Mouse (Mus musculus) kidney, postnatal 4 days (tissue): Measurements from ENCODE around the gene Mier1.
"Not testable (repeated sequence)": the region's sequence is repeated elsewhere in the genome, so short reads cannot be mapped to it uniquely, and the experiment has no call there.

Experiments
- DNase-seq, 2 experiments: peaks; one replicate each; pipeline ENCODE4 v3.0.0; 2021; ENCODE audit warnings: mixed read lengths in 2 of 2

Mier1 gene

DNA sequence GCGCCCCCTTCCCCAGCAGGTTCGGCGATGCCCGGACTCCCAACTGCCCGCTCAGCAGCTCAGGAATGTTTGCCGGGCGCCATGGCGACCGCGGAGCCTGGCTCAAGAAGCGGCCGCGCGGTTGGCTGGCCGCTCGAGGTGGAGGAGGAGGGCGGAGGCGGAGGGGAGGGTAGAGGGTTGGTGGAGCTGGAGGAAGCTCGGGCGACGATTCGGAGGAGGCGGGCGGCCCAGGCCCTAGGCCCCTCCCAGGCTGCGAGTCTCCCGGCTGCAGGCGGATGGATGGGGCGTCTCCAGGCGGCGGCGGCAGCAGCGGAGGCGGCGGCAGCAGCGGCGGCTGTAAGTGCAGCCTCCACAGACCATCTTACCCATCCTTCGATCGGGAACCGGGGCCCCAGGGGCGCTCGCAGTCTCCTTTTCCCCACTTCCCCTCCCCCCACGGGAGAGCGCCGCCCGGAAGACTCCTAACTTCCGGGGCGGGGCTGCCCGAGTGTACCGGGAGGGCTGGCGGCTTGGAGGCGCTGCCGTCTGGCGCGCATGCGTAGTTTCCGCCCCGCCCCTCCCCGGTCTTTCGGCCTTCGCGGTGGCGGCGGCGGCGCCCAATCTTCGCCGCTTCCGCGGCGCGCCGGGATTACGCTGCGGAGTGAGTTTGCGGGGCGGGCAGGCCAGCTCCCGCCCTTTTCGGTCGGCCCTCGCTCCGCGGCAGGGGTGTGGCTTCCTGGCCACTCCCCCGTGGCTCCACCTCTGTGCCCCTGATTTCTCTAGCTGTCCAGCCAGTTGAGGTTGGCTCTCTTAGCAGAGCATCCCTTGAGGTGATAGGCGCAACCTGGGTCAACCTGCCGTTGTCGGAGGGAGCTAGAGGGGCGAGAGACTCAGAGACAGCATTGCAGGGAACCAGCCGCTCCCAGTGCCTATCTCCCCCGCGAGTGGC, at the start of gene Mier1, which contains the start of gene Wdr78:
TSS of gene Mier1 (plus strand) at position 207 of the 928 bp plus-strand sequence.
TSS of gene Wdr78 (minus strand) at position 372 of the 928 bp plus-strand sequence.
- peak; percentile 95 to 98 for DNase-seq

DNA sequence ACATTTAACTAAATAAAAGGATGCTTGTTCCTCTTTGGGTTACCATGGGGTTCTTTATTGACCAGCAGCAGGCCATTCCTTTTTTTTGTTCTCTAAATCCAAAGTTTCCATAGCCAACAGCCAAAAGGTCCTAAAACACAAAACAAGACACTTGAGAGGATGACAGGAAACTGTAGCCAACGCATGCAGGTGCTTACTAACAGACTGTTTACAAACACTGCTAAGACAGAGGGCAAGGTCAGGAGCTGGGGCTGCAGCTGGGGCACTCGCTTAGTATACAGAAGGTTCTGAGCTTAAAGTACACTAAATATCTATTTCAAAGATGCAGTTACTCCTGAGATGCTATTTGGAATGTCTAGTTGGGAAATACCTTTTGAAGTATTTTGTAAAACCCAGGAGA, 49.8 kb upstream of the Mier1 start:
- no peak for DNase-seq

DNA sequence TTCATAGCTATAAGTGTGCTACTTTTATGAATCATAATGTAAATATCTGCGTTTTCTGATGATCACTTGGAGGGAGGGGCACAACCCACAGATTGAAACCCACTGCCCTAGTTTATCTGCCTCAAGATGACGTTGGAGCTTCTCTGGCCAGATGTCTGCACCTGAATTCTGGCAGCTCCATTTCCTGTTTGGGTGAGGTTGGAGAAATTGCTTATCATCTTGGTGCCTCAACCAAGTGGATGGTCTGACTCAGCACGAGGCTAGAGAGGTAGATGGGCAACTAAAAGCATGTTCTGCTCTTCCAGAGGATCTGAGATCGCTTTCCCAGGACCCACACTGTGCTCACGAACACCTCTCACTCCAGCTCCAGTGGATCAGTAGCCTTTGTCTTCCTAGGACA, 49.2 kb upstream of the Mier1 start:
- DNase-seq, result no peak

DNA sequence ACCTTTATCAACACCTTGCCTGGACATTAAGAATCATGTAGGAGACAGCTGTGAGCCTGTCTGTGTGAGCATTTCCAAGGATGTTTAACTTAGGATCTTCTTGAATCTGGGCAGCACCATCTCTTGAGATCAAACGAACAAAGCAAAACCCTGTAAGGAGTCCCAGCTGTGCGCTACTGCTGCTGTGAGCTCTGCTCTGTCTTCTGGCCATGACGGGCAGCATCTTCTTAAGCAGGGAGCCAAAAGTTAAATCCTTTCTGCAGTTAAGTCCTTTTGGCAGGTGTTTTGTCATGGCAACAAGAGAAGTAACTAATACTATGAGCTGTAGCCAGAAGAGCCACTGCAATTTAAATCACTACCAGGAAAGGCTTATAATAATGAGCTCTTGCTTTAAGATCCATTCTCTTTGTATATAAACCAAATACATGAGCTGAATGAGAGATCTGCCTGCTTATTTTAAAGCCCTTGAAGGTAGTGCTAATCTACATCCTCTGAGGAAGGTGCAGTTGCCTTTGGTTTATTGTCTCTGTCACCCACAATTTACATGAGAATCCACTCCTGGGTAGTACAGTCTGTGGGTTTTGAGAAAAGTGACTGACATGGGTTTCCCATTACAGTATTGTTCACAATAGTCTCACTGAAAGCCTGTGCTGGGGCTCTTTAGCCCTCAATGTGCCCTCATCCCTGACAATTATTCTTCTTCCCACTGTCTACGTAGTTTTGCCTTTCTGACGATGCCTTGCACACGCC, 46.1 kb upstream of the Mier1 start:
- DNase-seq, result no peak

DNA sequence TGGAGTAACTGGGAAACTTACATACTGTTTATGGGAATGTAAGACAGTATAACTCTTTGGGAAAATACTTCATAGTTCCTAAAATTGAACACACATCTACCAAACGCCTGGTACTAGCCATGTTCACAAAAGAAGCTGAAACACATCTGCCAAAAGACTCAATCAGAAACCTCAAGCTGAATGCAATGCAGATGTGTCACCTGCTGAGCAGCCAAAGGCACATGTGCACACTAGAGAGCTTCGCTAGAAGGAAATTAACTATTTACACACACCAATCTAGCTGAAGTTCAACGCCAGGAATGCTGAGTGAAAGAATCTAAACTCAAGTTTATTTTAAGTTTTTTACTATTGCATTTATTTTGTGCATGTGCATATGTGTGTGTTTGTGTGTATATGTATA, 43.6 kb upstream of the Mier1 start:
- no peak for DNase-seq

DNA sequence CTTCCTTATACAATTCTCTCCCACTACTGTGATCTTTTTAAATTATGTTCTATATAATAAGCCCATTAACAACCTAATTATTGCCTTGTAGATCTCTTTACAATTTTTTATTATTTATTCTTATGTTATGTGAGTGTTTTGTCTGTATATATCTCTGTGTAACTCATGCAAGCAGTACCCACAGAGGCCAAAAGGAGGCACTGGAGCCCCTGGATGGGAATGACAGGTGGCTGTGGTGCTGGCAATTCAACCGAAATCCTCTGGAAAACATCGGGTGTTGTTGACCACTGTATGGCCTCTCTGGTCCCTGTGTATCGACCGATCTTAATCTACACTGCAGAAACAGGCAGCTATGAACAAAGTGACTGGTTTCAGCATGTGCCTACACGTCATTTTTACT, 29.0 kb upstream of the Mier1 start:
- DNase-seq, result no peak

DNA sequence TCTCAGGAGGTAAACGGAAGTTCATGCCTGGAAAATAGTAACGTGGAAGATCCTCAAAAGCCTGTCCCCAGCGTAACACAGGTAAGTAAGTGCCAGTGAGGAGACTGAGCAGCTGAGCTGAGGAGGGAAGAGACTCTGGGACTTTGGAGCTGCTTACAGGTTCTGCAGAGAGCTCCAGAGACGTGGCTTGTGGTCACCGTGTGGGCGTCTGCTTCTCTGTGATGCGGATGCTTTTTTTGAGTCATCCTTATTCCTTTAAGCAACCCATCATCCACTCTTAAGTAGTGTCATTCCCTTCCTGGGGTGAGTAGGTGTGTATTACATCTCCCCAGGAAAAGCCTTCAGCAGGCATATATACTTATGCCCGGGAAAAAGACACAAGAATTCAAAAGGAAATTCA, 18.3 kb upstream of the Mier1 start:
- no peak for DNase-seq

DNA sequence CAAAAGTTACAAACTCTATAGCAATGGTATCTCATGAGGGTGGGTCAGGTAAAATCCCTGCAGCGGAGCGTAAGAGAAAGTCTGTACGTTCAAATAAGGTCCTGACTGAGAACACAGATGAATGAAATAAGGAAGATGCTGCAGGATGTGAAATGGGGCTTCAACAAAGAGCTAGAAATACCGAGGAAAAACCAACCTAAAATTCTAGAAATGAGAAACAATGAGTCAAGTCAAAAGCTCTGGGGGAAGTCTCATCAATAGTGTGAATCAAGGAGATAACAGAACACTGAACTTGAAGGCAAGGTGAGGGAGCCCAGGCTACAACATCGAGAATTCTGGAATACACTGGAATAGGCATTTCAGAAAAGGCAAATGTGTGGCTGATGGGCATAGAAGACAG, 15.7 kb upstream of the Mier1 start:
- DNase-seq, result no peak

DNA sequence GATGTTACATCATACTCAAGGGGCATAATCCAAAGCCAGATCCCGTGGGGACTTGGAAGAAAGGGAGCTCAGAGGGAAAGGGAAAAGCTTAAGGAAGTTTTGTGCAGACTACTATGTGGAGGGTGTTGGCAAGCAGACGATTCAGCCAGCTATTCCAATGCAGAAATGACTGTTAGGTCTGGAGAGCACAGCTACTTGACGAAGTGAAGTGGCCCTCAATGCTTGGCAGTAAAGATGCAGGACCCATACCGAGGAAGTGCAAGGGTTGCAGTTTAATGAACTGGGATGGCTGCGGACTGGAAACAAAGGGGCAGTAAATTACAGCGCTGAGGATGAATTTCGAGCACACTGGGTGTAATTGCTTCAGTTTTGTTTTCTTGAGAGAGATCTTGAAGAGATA, 1.5 kb upstream of the Mier1 start:
- no peak for DNase-seq

DNA sequence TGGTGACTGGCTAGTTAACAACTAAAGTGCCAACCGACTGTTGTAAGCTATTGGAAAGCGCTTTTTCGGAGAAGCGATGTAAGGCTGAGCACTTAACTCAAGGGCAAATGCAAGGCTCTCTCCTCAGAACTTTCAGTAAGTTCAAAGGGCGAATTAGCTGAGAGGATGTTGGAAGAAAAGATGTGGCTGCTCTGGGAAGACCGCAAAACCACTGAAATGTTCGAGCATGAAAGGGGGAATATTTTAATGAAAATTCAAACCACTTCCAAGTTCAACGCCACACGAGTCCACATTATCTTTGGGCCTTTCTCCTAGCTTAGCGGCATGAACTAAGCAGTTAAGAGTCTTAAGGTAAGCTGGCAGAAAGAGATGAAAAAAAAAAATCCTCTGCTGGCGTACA, 788 bp upstream of the Mier1 start:
- DNase-seq, result peak in 1 of 2 experiments; percentile 5

DNA sequence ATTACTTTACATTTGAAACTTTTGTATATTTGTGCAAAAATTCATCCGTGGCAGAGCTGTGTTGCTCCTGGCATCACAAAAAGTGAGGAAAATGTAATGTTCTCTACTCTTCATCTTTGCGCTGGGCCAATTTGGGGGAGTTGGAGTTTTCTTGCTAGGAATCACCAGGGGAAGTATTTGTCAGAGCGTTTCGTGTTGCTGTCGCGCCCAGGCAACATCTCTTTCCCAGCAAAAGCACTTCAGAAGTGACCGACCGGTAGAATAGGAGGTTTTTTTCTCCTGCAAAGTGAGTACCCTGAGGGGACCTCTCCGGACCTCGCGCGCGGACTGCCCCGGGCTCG, 4.7 kb downstream of the Mier1 start:
- no peak for DNase-seq

DNA sequence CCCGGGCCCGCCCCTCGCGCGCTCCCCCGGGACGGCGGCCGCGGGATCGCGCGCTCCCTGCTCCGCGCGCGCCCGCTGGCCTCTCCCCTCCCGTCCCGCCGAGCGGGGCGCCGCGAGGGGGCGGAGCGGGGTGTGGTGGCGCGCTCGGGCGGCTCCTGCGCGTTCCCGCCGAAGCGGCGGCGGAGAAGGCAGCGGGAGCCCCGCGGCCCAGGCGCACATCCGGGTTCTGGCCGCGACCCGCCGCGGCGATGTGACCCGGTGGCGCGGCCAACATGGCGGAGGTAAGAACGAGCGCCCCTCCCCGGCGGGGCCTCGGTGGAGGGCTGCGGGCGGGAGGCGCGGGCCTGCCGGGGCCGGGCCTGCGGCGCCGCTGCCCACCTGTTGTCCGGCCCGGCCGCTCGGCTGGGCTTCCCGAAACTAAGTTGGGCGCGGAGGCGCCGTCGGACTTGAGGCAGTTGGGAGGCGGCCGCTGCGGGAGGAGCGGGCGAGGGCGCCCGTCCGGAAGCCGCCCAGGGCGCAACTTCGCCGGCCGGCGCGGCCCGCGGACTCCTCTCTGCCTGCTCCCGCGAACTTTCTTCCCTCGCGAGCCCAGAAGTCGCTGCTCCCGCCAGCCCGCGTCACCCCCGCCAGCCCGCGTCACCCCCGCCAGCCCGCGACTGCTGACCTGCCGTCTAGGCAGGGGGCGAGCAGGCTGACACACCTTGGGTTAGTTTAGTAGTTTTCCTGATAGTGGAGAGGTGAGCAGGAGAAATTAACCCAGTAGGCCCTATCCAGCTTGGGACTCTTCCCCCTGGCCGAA, 5.2 kb downstream of the Mier1 start:
- peak; percentile 83 to 90 for DNase-seq

DNA sequence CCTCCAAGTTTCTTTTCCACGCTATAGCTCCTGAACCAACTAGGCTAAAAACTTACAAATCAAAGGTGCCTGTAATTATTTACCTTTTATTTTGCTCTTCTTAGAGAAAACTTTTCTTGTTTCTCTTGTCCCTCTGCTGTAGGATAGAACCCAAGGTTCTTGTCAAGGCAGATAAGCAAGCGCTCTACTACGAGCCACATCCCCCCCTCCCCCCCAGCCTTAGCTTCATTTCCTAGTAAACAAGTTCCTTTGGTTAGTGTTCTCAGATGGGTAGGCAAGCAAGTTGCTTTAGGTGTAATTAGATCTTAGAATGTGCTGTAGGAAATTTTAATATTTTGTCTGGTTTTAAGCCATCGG, 5.8 kb downstream of the Mier1 start:
- no peak for DNase-seq

DNA sequence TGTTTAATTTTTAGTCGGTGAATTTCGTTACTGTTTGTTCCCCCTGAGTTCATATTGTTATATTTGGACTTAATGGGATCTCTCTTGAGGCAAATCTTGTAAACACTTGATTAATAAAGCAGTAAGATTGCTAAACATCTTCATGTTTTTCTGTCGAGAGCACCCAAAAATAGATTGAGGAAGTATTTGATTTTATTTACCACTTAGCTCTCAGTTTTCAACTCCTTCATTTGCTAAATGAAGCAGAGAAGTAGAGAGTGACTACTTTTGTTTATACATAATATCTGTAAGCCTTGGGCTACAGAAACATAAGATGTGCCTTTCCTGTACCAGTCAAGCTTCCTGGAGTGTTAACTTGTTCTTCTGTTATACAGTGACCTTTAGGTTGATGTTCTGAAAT, 6.2 kb downstream of the Mier1 start:
- DNase-seq, result no peak

DNA sequence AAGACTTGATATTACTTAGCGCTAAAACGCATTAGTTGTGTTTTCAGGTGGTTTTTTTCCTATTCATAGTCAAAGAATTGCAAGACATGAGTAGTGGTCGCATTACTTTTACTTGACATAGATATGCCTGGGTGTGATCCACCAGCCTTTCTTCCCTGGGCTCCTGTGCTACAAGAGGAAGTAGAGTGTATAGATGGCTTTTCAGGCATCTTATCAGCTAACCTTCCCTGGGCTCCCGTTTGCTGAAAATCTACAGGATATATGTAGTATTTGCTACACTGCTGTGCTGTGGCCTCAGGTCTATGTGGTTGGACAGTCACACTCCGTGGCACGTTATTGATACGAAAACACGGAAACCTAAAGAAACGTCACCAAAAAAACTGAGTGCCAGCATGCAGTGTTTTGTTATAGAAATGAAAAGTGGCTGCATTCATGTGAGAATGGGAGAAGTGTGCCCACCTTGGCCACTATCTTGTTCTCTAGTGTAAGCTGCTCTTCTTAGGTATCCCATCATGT, 6.7 kb downstream of the Mier1 start:
- no peak for DNase-seq

DNA sequence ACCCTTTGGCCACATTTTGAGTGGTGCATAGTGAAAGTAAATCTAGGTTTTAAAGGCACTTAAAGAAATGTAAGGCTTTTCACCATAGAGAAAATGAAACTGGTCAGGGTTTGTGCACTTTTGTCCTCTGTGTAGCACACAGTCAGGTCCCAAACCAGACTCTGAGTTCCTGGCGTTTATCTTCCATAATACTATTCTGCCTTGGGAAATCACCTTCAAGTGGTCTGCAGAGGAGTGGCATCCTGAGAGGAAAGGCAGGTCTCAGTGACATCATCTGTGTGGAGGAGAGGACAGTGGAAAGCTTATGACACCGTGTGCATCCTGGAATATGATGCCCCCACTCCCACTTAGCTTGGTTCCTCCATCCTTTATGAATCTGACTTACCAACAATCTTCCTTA, 8.9 kb downstream of the Mier1 start:
- no peak for DNase-seq

DNA sequence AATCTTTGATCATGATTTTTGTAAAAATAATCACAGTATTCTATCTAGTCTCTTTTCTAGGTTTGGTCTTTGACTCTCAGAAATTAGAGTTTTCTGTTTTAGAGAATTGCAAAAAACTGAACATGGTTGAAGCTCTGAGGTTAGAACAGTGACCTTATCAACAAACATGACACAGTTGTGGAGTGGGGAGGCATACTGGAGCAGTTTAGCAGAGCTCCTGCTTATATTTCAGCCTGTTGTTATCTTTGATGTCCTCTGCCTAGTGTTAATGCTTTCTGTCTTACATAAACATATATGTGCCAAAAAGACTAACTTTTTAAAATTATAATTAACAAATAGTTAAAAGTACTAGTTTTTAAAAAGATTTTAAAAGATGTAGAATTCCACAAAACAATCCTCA, 9.4 kb downstream of the Mier1 start:
- no peak for DNase-seq

DNA sequence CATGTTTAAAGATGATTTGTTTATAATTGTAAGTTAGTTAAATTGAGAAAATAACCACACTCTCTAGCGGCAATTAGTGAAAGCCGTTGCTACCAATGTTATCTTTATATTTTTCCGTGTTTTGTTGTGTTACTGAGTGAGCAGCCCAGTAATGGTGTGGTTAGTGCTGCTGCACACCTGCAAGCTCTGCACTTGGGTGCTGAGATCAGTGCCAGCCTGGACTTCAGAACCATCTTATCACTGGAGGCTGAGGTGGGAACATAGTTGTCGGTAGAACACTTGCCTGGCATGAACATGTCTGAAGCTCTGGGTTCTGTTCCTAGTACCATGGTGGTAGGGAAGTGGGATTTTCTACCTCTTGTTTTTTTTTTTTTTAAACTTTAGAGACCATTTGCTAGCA, 12.3 kb downstream of the Mier1 start:
- DNase-seq, result no peak

DNA sequence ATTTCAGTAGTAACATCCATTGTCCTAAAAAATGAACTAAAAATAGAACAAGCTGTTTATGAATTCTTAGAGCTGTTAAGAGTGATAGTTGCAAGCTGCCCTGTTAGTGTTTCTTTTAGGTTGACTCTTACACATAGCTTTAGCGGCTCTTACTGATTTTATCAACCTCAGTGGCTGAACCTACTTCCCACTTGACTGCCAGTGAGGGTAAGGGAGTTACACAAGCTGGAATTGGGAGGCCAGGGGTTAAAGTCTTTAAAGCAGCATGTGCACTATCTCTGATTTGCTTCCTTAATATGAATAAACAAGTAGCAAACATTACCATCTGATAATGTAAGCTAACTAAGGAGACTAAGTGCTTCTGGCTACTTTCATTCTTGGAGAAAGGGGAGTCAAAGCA, 22.8 kb downstream of the Mier1 start:
- DNase-seq, result no peak

DNA sequence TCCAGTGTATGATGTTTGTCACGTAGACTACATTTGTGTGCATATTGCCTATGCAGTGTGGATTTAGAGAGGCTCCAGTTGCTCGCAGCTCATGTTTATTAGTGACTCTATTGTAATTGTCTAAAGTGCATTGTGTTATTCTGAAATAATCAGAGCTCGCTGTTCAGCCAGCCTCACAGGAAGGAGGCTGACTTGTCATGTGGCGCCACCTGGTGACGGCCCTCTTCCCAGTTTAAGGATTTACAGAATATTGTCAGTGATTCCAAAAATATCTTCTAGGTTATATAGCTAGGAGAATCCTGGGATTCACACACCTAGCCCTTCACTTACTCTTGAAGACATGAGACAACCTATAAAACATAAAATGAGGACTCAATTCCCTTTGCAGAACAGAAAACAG, 32.1 kb downstream of the Mier1 start:
- peak; percentile 90 to 91 for DNase-seq

DNA sequence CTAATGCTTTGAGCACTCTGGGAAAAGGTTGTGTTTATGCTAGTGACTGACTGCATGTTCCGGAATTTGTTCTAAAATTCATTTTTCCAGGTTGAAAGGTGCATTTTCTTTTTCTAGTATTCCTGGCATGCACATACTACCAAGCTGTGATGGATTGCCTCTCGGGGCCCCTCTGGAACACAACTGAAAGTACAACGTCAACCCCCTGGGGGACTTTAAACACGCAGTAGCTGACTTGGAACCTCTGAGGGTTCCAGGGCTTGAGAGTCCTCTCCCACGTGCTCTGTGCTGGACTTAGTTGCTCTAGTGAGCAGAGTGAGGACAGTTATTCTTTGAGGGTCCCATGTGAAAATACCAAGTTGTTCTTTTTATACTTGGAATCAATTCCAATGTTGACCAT, 37.8 kb downstream of the Mier1 start:
- no peak for DNase-seq

DNA sequence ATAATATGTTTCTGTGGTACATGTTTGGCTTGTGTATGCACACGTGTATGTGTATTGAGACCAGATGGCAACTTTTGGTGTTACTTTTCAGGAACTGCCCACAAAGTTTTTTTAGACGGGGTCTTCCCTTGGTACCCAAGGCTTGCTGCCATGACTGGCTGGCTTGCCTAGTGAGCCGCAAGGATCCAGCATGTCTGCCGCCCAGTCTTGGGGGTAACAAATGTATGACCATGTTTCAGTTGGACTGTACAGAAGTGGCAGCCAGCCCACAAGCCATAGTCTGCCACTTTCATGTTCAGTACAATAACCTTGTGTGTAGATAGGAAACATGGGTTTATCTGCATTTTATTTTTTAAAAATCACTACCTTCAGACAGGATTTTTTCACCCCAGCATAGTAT, 44.6 kb downstream of the Mier1 start:
- DNase-seq, result no peak

DNA sequence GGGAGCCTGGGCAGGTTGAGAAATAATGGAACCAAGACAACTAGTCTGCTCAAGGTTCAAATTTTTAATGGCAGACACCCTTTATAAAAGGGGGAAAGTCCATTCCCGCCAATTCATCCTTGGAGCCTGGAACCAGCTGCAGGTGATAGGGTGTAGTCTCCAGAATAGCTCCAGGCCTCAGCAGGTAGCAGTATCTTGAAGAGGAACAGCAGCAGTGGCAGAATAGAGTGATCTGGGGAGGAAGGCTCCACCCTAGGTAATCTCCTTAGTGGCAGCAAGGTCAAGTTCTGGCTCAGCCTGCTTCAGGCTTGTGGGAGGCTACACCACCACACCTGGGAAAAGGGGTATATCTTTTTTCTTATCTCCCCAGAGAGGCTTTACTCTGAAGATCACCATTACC, 52.0 kb downstream of the Mier1 start:
- not testable (repeated sequence) for DNase-seq
